Mouse (Mus musculus): ENCODE data around the gene Ankrd66. TPM values are rescaled to one million over a fixed set of nuclear protein-coding genes. Genes with fewer than 3 reads are reported as not detected.
"Not testable (repeated sequence)": the region's sequence is repeated elsewhere in the genome, so short reads cannot be mapped to it uniquely, and the experiment has no call there.

Ankrd66 gene
- polyA plus RNA-seq, 1 experiment from 2014 or later: 0.20 TPM

DNA sequence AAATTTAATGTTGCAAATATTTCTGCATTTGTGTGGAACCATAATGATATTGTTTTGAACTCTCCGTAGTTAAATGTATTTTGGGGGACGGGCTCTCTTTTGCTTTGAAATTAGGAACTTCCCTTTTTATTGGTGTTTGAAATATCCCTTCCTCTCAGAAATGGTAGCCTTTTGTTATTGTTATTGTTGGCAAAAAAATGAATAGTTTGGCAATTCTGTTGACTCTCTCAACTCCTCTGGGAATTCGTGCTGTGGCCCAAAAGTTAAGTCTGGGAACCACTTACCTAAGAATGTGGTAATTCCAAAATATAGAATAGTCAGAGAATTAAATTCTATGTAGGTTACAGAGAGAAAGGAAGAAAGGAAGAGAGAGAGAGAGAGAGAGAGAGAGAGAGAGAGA lies 23.3 kb downstream of the Ankrd66 start:
- H3K9me3 ChIP-seq: no peaks in the 10 kb centered on the region
- H3K27me3 ChIP-seq (ENCODE audit: insufficient read depth, poor library complexity, severe bottlenecking): peaks cover 9% of the 10 kb centered on the region; the same call in 1 of the 2 replicates
- no peaks in the 10 kb centered on the region for H3K36me3 ChIP-seq
- no peak for DNase-seq (ENCODE audit: low spot score)
- H3K27ac ChIP-seq: no peak overlapping the region
- whole genome bisulfite sequencing: 87% methylated on average over 3 of the region's 3 CpGs
- no peaks in the 10 kb centered on the region for H3K4me1 ChIP-seq
- H3K4me3 ChIP-seq: no peak overlapping the region

GRCm38 (mm10) chr17:43518644-43519409 lies 24.6 kb downstream of the Ankrd66 start:
- H3K27me3 ChIP-seq (ENCODE audit: insufficient read depth, poor library complexity, severe bottlenecking): peaks cover 9% of the 10 kb centered on the region; the same call in 1 of the 2 replicates
- DNase-seq (ENCODE audit: low spot score): peak; percentile 80
- H3K4me1 ChIP-seq: no peaks in the 10 kb centered on the region
- H3K27ac ChIP-seq: no peak overlapping the region
- no peaks in the 10 kb centered on the region for H3K9me3 ChIP-seq
- H3K4me3 ChIP-seq: no peak overlapping the region
- 30% methylated on average over 18 of the region's 18 CpGs for WGBS
- H3K36me3 ChIP-seq: no peaks in the 10 kb centered on the region

DNA sequence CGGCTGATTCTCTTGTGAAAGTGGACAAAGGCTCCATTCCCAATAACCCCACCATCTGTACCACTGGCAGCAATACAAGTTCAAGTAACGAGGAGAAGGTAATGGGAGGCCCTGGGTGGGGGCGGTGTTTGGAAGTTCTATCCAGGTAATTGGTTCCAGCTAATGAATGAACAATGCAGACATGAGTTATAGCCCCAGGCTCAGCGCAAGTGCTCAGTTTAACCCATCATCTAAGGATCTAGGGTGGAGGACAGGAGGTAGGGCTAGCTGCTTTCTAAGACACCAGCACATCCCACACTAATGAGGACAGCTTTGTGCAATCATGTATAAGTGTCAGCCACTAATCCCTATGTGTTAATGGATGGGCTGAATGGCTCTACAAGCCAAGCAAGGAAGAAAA lies 32.7 kb downstream of the Ankrd66 start:
- H3K36me3 ChIP-seq: no peaks in the 10 kb centered on the region
- H3K27ac ChIP-seq: no peak overlapping the region
- H3K9me3 ChIP-seq: no peaks in the 10 kb centered on the region
- H3K4me3 ChIP-seq: no peak overlapping the region
- H3K27me3 ChIP-seq (ENCODE audit: insufficient read depth, poor library complexity, severe bottlenecking): no peaks in the 10 kb centered on the region; the same call in 1 of the 2 replicates
- DNase-seq (ENCODE audit: low spot score): no peak
- 78% methylated on average over 4 of the region's 4 CpGs for WGBS
- no peaks in the 10 kb centered on the region for H3K4me1 ChIP-seq

DNA sequence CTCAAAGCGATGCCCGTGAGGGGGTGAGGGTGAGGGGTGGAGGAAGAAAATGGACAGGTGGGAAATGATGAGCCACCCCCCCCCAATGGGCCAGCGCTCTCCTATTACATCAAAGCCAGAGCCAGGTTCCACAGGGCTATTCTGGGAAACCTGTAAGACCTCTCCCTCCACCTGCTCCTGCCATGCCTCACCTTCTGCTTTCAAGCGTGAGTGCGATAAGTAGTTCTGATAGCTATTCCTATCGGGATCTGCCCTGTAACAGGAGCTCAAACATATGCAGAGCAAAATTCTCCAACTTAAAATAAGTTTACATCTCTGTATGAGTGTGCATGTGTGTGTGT lies 38.9 kb downstream of the Ankrd66 start:
- WGBS: 75% methylated on average over 6 of the region's 6 CpGs
- no peak overlapping the region for H3K27ac ChIP-seq
- 0 out of 2 replicates have a peak, but pooled peaks cover 4% of the 10 kb centered on the region for H3K4me1 ChIP-seq
- H3K36me3 ChIP-seq: no peaks in the 10 kb centered on the region
- no peaks in the 10 kb centered on the region for H3K27me3 ChIP-seq (ENCODE audit: insufficient read depth, poor library complexity, severe bottlenecking)
- no peaks in the 10 kb centered on the region for H3K9me3 ChIP-seq
- DNase-seq (ENCODE audit: low spot score): no peak
- no peak overlapping the region for H3K4me3 ChIP-seq

DNA sequence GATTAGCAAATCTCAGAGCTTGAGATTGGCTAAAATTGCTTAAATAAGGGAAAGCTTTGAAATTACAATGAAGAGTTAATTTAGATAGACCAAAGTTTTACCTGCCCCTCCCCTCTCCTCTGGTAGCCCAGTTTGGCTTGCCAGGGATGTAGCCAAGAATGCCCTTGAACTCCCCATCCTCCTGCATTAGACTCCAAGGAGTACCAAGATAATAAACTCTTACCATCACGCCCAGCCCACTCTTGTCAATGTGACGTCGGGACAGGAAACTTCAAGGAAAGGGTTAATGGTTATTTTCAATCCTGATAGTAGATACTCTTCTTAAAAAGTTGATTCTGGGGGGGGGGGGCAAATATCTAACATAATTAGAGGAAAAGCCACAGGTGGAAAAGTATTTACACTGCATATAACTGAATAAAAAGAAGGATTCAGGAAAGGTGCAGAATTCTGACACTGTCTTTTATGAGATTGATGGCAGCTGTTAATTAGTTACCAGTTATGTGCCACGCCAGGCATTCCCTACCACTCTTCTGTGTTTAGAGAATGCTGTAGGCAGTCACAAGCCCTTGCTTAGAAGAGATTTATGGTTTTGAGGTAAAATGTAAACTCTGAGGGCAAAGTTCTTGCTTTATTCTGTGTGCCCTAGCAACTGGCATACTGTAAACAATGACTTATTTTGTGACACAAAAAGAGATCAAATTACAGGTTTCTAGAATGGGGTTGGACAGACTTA lies 39.4 kb downstream of the Ankrd66 start:
- 61% methylated on average over 4 of the region's 4 CpGs for WGBS
- no peaks in the 10 kb centered on the region for H3K27me3 ChIP-seq (ENCODE audit: insufficient read depth, poor library complexity, severe bottlenecking)
- H3K4me3 ChIP-seq: no peak overlapping the region
- no peaks in the 10 kb centered on the region for H3K9me3 ChIP-seq
- H3K36me3 ChIP-seq: no peaks in the 10 kb centered on the region
- H3K4me1 ChIP-seq: 0 out of 2 replicates have a peak, but pooled peaks cover 4% of the 10 kb centered on the region
- H3K27ac ChIP-seq: no peak overlapping the region
- no peak for DNase-seq (ENCODE audit: low spot score)

GRCm38 (mm10) chr17:43502592-43502991 lies 40.8 kb downstream of the Ankrd66 start, which contains the start of gene Mep1a:
Gene Mep1a (minus strand): TSS chr17:43502812.
- 92% methylated on average over 9 of the region's 9 CpGs for WGBS
- H3K27ac ChIP-seq: no peak within 1 kb of the TSS
- H3K36me3 ChIP-seq: no peaks in the 10 kb centered on the region
- no peak for DNase-seq (ENCODE audit: low spot score)
- H3K4me3 ChIP-seq: no peak within 1 kb of the TSS
- H3K4me1 ChIP-seq: 0 out of 2 replicates have a peak, but pooled peaks cover 4% of the 10 kb centered on the region
- H3K27me3 ChIP-seq (ENCODE audit: insufficient read depth, poor library complexity, severe bottlenecking): no peaks in the 10 kb centered on the region
- no peaks in the 10 kb centered on the region for H3K9me3 ChIP-seq

DNA sequence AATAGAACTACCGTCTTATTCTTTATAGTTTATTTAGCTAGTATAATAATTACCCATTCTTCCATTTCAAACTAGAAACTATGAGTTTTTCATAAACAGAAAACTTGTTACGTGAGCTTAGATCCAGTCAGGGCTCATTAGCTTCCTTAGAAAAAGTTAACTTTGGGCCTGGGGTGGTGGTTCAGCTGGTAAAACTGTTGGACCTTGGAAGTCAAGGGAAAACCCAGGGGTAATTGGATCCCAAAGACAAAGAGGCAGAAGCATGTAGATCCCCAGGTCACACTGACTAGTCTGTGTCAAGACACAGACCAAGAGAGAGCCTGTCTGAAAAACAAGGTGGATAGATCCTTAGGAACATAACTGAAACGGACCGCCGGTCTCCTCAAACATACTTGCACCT lies 41.8 kb downstream of the Ankrd66 start:
- no peaks in the 10 kb centered on the region for H3K36me3 ChIP-seq
- no peaks in the 10 kb centered on the region for H3K27me3 ChIP-seq (ENCODE audit: insufficient read depth, poor library complexity, severe bottlenecking)
- no peaks in the 10 kb centered on the region for H3K9me3 ChIP-seq
- no peak overlapping the region for H3K4me3 ChIP-seq
- DNase-seq (ENCODE audit: low spot score): no peak
- H3K4me1 ChIP-seq: 0 out of 2 replicates have a peak, but pooled peaks cover 4% of the 10 kb centered on the region
- H3K27ac ChIP-seq: no peak overlapping the region
- WGBS: 93% methylated on average over 5 of the region's 5 CpGs

- no peak overlapping the region for H3K4me3 ChIP-seq
- no peaks in the 10 kb centered on the region for H3K27me3 ChIP-seq (ENCODE audit: insufficient read depth, poor library complexity, severe bottlenecking)
- 0 out of 2 replicates have a peak, but pooled peaks cover 4% of the 10 kb centered on the region for H3K4me1 ChIP-seq
- H3K27ac ChIP-seq: no peak overlapping the region
- 65% methylated on average over 3 of the region's 3 CpGs for WGBS
- DNase-seq (ENCODE audit: low spot score): no peak
- H3K36me3 ChIP-seq: no peaks in the 10 kb centered on the region
- H3K9me3 ChIP-seq: no peaks in the 10 kb centered on the region
Observed at GRCm38 (mm10) chr17:43501223-43501622, 42.2 kb downstream of the Ankrd66 start.

DNA sequence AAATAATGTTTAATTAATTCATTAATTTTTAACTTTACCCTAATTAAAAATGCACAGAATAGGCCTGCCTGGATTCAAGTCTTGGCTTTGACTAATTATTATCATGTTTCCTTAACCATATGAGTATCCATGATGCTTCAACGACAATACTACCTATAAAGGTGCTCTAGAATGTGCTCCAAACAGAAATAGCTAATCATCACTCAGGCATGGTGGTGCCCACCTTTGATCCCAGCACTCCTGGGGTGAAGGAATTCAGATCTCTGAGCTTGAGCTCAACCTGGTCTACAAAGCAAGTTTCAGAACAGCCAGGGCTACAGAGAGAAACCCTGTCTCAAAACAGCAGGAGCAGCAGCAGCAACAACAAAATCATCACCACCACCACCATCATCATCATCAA lies 42.9 kb downstream of the Ankrd66 start:
- Histone ChIP-seq H3K27me3 (ENCODE audit: insufficient read depth, poor library complexity, severe bottlenecking) (no peaks in the 10 kb centered on the region), H3K36me3 (no peaks in the 10 kb centered on the region), H3K9me3 (no peaks in the 10 kb centered on the region), H3K4me1 (0 out of 2 replicates have a peak, but pooled peaks cover 4% of the 10 kb centered on the region), H3K27ac (no peak overlapping the region), H3K4me3 (no peak overlapping the region)
- DNase-seq (ENCODE audit: low spot score): no peak
- 68% methylated on average over 1 of the region's 1 CpGs for WGBS

- 52% methylated on average over 4 of the region's 4 CpGs for WGBS
- no peak for DNase-seq (ENCODE audit: low spot score)
- H3K4me1 ChIP-seq: no peaks in the 10 kb centered on the region
- H3K4me3 ChIP-seq: no peak overlapping the region
- H3K27ac ChIP-seq: no peak overlapping the region
- no peaks in the 10 kb centered on the region for H3K36me3 ChIP-seq
- H3K27me3 ChIP-seq (ENCODE audit: insufficient read depth, poor library complexity, severe bottlenecking): no peaks in the 10 kb centered on the region
- no peaks in the 10 kb centered on the region for H3K9me3 ChIP-seq
Observed at GRCm38 (mm10) chr17:43497521-43497920, 45.9 kb downstream of the Ankrd66 start.

DNA sequence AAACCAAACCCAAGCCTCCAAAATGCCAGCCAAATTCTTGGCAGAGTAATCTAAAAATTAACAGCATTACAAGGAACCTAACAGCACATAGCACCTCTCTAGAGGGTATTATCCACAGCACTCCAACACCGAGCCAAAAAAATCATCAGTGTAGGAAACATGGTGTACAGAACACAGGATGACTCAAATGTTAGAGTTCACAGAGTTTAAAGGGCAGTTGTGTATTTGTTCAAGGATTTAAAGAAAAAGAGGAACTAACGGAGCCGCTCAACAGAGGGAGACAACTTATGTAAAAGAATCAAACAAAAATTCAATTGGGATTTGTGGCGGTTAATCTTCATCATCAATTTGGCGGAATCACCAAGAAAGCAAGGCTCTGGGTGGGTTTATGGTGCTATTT lies 47.9 kb downstream of the Ankrd66 start:
- 86% methylated on average over 5 of the region's 5 CpGs for WGBS
- no peaks in the 10 kb centered on the region for H3K36me3 ChIP-seq

GRCm38 (mm10) chr17:43490371-43490770 lies 53.1 kb downstream of the Ankrd66 start:
- WGBS: 92% methylated on average over 8 of the region's 10 CpGs
- not testable (repeated sequence) for DNase-seq (ENCODE audit: low spot score); H3K27ac ChIP-seq; H3K4me3 ChIP-seq; H3K9me3 ChIP-seq; H3K4me1 ChIP-seq; H3K27me3 ChIP-seq (ENCODE audit: insufficient read depth, poor library complexity, severe bottlenecking); H3K36me3 ChIP-seq

More for the DNA sequence above, 47.9 kb downstream of the Ankrd66 start:
- no peak overlapping the region for H3K27ac ChIP-seq
- H3K27me3 ChIP-seq (ENCODE audit: insufficient read depth, poor library complexity, severe bottlenecking): no peaks in the 10 kb centered on the region
- no peaks in the 10 kb centered on the region for H3K4me1 ChIP-seq
- H3K4me3 ChIP-seq: no peak overlapping the region
- H3K9me3 ChIP-seq: no peaks in the 10 kb centered on the region
- no peak for DNase-seq (ENCODE audit: low spot score)

DNA sequence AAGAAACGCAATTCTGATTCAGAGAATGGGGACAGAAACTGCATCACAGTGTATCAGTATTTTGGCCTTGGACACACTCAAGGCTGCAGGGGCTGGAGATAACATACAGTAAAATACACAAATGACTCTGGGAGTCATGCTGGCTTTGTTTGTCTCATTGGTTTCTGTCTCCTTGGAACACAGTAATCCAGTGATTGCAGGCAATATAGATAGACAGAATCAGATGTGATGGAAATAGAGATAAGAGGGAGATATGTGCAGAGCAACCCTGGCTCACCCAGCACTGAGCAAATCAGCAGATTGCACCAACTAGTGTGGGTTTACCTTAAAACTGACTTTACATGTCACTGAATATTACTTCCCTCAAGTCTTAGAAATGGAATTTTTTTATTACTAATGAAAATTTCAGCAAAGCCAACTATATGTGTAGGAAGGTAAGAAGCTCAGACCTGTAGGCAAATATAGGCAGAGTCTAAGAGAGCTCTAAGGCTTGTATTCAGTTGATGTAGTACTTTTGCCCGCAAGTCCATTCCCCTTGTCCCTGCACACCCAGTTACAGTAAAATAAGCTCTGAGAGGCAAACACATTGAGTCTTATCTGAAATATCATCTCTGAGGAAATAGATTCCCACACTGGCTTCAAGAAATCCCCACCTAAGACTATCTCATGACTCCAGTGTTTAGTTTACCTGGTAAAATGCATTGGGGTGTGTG lies 54.8 kb downstream of the Ankrd66 start:
- 83% methylated on average over 2 of the region's 2 CpGs for WGBS
- Histone ChIP-seq H3K27me3 (ENCODE audit: insufficient read depth, poor library complexity, severe bottlenecking) (no peaks in the 10 kb centered on the region), H3K36me3 (no peaks in the 10 kb centered on the region)

More for the DNA sequence above, 54.8 kb downstream of the Ankrd66 start:
- Histone ChIP-seq H3K4me1 (no peaks in the 10 kb centered on the region), H3K4me3 (no peak overlapping the region), H3K27ac (no peak overlapping the region), H3K9me3 (no peaks in the 10 kb centered on the region)
- DNase-seq (ENCODE audit: low spot score): no peak

All from heart, embryonic 10.5 days (tissue).